In the genomic region with DNA sequence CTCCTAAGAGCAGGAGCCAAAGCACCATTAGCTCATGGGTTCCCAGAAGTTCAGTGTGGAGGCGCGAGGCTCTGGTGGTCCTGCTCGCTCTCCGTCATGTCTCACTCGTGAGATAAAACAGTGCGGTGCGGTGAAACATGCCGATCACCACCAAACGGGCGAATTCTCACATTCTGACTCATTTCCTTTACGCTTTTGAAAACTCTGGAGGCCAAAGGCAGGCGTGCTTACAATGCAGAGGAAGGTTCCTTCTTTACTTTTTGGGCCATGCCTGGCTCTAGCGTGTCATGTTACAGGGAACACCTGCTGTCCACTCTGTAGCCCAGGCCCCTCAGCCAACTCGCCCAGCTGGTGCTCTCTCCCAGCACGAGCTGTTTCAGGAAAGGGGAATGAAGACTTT, we compare ENCODE assay signal across 8 mouse cellular contexts.
DNase-seq lines count a peak whose midpoint lies in the region; ATAC-seq lines count a peak whose summit lies in the region.

No protein-coding gene starts in this region.

- no peak overlapping the region for H3K27ac ChIP-seq in intestine, embryonic 15.5 days
- no peak overlapping the region for H3K27ac ChIP-seq in intestine, embryonic 16.5 days (ENCODE audit: low read length)
- peak overlapping the region; percentile 16; the same call in 1 of the 2 replicates for H3K27ac ChIP-seq in heart, embryonic 13.5 days (replicated peaks)

- H3K4me1 ChIP-seq in intestine, embryonic 15.5 days (replicated peaks) = peaks cover 7% of the 10 kb centered on the region; the same call in 1 of the 2 replicates
- H3K4me1 ChIP-seq in intestine, embryonic 16.5 days (ENCODE audit: control insufficient read depth, insufficient read depth, low read length) = peaks cover 11% of the 10 kb centered on the region
- H3K4me1 ChIP-seq in heart, embryonic 13.5 days = peaks cover 10% of the 10 kb centered on the region

- no peaks in the 10 kb centered on the region for H3K27me3 ChIP-seq in intestine, embryonic 15.5 days (replicated peaks)
- H3K27me3 ChIP-seq in intestine, embryonic 16.5 days (replicated peaks; ENCODE audit: control insufficient read depth, insufficient read depth, low read length) = no peaks in the 10 kb centered on the region
- no peaks in the 10 kb centered on the region for H3K27me3 ChIP-seq in heart, embryonic 13.5 days (replicated peaks)

- H3K4me3 ChIP-seq in intestine, embryonic 15.5 days (replicated peaks) = no peak overlapping the region
- H3K4me3 ChIP-seq in intestine, embryonic 16.5 days (ENCODE audit: low read length) = no peak overlapping the region
- 0 out of 2 replicates have a peak overlapping the region, but pooled peaks have one; percentile 15 for H3K4me3 ChIP-seq in heart, embryonic 13.5 days

- no peaks in the 10 kb centered on the region for H3K36me3 ChIP-seq in intestine, embryonic 15.5 days
- no peaks in the 10 kb centered on the region for H3K36me3 ChIP-seq in intestine, embryonic 16.5 days (ENCODE audit: control insufficient read depth, insufficient read depth, low read length)
- H3K36me3 ChIP-seq in heart, embryonic 13.5 days = no peaks in the 10 kb centered on the region

- ATAC-seq in intestine, embryonic 15.5 days = peak; percentile 41; the same call in 1 of the 2 replicates
- ATAC-seq in intestine, embryonic 16.5 days = no peak
- ATAC-seq in heart, embryonic 13.5 days (ENCODE audit: extremely low read depth, insufficient number of reproducible peaks, low FRiP score, low TSS enrichment) = peak; percentile 25; the same call in 1 of the 2 replicates

- peak overlapping the region; percentile 33 for H3K4me2 ChIP-seq in intestine, embryonic 15.5 days (replicated peaks)
- H3K4me2 ChIP-seq in intestine, embryonic 16.5 days (ENCODE audit: low read depth, low read length) = no peak overlapping the region
- H3K4me2 ChIP-seq in heart, embryonic 13.5 days = peak overlapping the region; percentile 58

- peak; percentile 73 for DNase-seq in embryo, embryonic 11 days
- DNase-seq in lung, postnatal 25 days (ENCODE audit: low spot score) = peak; percentile 42
- DNase-seq in c-Kit-positive CD71-positive TER-119-positive erythroid progenitor cells, embryonic 14.5 days (ENCODE audit: low spot score) = no peak
- DNase-seq in thymus, postnatal 14 days = no peak
- DNase-seq in urinary bladder, adult 18-20 months (ENCODE audit: low spot score in 2 of 2) = no peak

- WGBS in intestine, embryonic 15.5 days = 28% methylated on average over 15 of the region's 15 CpGs
- WGBS in intestine, embryonic 16.5 days = 20% methylated on average over 15 of the region's 15 CpGs
- 14% methylated on average over 15 of the region's 15 CpGs for WGBS in heart, embryonic 13.5 days

- no peaks in the 10 kb centered on the region for H3K9me3 ChIP-seq in intestine, embryonic 15.5 days
- no peaks in the 10 kb centered on the region for H3K9me3 ChIP-seq in intestine, embryonic 16.5 days (ENCODE audit: control insufficient read depth, low read length)
- H3K9me3 ChIP-seq in heart, embryonic 13.5 days = no peaks in the 10 kb centered on the region

- H3K9ac ChIP-seq in intestine, embryonic 15.5 days = no peak overlapping the region
- no peak overlapping the region for H3K9ac ChIP-seq in intestine, embryonic 16.5 days (ENCODE audit: low read depth, low read length)
- no peak overlapping the region for H3K9ac ChIP-seq in heart, embryonic 13.5 days

Comparison
In these comparisons a context has a peak if more than half of its experiments do, and no peak if none do; other contexts are left out.
1. DNase-seq: peak in embryo, embryonic 11 days (single experiment) and lung, postnatal 25 days (single experiment); none in c-Kit-positive CD71-positive TER-119-positive erythroid progenitor cells, embryonic 14.5 days (single experiment), thymus, postnatal 14 days (single experiment) and urinary bladder, adult 18-20 months (0 of 2).